Mouse (Mus musculus) embryo, embryonic 11 days (tissue): ENCODE measurements around the gene Pam.
"Not testable (repeated sequence)": the region's sequence is repeated elsewhere in the genome, so short reads cannot be mapped to it uniquely, and the experiment has no call there.

ENCODE experiments used
- DNase-seq: peaks from one replicate; pipeline ENCODE4 v3.0.0-alpha.2; 2015

Gene Pam

GRCm38 (mm10) chr1:97809255-97809912, 286.1 kb downstream of the Pam start:
- peak; percentile 41 for DNase-seq

GRCm38 (mm10) chr1:97804520-97804919, 290.9 kb downstream of the Pam start:
- DNase-seq: no peak

GRCm38 (mm10) chr1:97802207-97802902, 293.1 kb downstream of the Pam start:
- DNase-seq: peak; percentile 40

- no peak for DNase-seq
Measured at GRCm38 (mm10) chr1:97795936-97796335, 299.5 kb downstream of the Pam start.

GRCm38 (mm10) chr1:97794110-97794509, 301.3 kb downstream of the Pam start:
- no peak for DNase-seq

GRCm38 (mm10) chr1:97788490-97788889, 307.0 kb downstream of the Pam start:
- no peak for DNase-seq

- DNase-seq: no peak
Measured at GRCm38 (mm10) chr1:97787674-97788073, 307.8 kb downstream of the Pam start.

GRCm38 (mm10) chr1:97785685-97786393, 309.6 kb downstream of the Pam start:
- no peak for DNase-seq

- DNase-seq: no peak
Measured at GRCm38 (mm10) chr1:97784928-97785327, 310.5 kb downstream of the Pam start.

- DNase-seq: no peak
Measured at GRCm38 (mm10) chr1:97781674-97782073, 313.8 kb downstream of the Pam start.

GRCm38 (mm10) chr1:97773973-97774372, 321.5 kb downstream of the Pam start:
- DNase-seq: no peak

- no peak for DNase-seq
Measured at GRCm38 (mm10) chr1:97773362-97773761, 322.1 kb downstream of the Pam start.

GRCm38 (mm10) chr1:97771727-97772126, 323.7 kb downstream of the Pam start:
- no peak for DNase-seq

GRCm38 (mm10) chr1:97771118-97771517, 324.3 kb downstream of the Pam start:
- no peak for DNase-seq

GRCm38 (mm10) chr1:97769904-97770753, 325.3 kb downstream of the Pam start, which contains the start of the genes Gin1 and Ppip5k2:
Gene Gin1, plus strand, starts transcription at chr1:97770172.
Gene Ppip5k2, minus strand, starts transcription at chr1:97770411.
- DNase-seq: peak; percentile 96

GRCm38 (mm10) chr1:97769294-97769903, 326.0 kb downstream of the Pam start:
- DNase-seq: peak; percentile 41

- DNase-seq: no peak
Measured at GRCm38 (mm10) chr1:97768906-97769293, 326.5 kb downstream of the Pam start.

GRCm38 (mm10) chr1:97768089-97768488, 327.4 kb downstream of the Pam start:
- DNase-seq: no peak

GRCm38 (mm10) chr1:97765712-97766111, 329.7 kb downstream of the Pam start:
- not testable (repeated sequence) for DNase-seq

GRCm38 (mm10) chr1:97761477-97761876, 334.0 kb downstream of the Pam start:
- DNase-seq: no peak

- no peak for DNase-seq
Measured at GRCm38 (mm10) chr1:97760598-97760997, 334.8 kb downstream of the Pam start.

GRCm38 (mm10) chr1:97759841-97760240, 335.6 kb downstream of the Pam start:
- DNase-seq: no peak
